Mouse (Mus musculus) neural tube, embryonic 11.5 days (tissue): ENCODE measurements at regions not wholly inside any gene's neighbourhood (a gene's known extent, or its start where the extent isn't known, plus 50 kb on each side); places are given as distances from the start of the nearest gene placed in this dataset.

Experiments
- ATAC-seq: fragments of 200-750 bp; cut with Nextera tagmentation; 2 replicates; pipeline ENCODE4 v1.8.0; 2017; ENCODE audit warnings: moderate number of reproducible peaks, mild to moderate bottlenecking, moderate TSS enrichment, moderate library complexity; ENCODE audit not compliant: insufficient read depth, low FRiP score, low TSS enrichment
- DNase-seq: peaks from one replicate; pipeline ENCODE4 v3.0.0-alpha.2; 2015; ENCODE audit warnings: low spot score
- H3K27ac ChIP-seq: fragments of 300-500 bp; sonication (generic); 2 replicates; pipeline ENCODE4 v1.5.1; 2014; ENCODE audit warnings: low read depth, mild to moderate bottlenecking, low read length
- H3K27me3 ChIP-seq: fragments of 300-500 bp; sonication (generic); 2 replicates; pipeline ENCODE4 v1.6.1; 2014; ENCODE audit warnings: mild to moderate bottlenecking, low read length, mixed read lengths; ENCODE audit not compliant: control insufficient read depth, insufficient read depth
- H3K36me3 ChIP-seq: fragments of 300-500 bp; sonication (generic); 2 replicates; pipeline ENCODE4 v1.6.1; 2014; ENCODE audit warnings: mild to moderate bottlenecking, low read length, moderate library complexity, mixed read lengths; ENCODE audit not compliant: control insufficient read depth, insufficient read depth
- H3K4me1 ChIP-seq: fragments of 300-500 bp; sonication (generic); 2 replicates; pipeline ENCODE4 v1.6.1; 2014; ENCODE audit warnings: low read length, mixed read lengths; ENCODE audit not compliant: control insufficient read depth, insufficient read depth
- H3K4me2 ChIP-seq: fragments of 300-500 bp; sonication (generic); 2 replicates; pipeline ENCODE4 v1.6.1; 2014; ENCODE audit warnings: low read depth, mild to moderate bottlenecking, moderate library complexity
- H3K4me3 ChIP-seq: fragments of 300-500 bp; sonication (generic); 2 replicates; pipeline ENCODE4 v1.5.1; 2014; ENCODE audit warnings: low read depth, low read length
- H3K9ac ChIP-seq: fragments of 300-500 bp; sonication (generic); 2 replicates; pipeline ENCODE4 v1.6.1; 2014; ENCODE audit warnings: mild to moderate bottlenecking, low read length
- H3K9me3 ChIP-seq: fragments of 300-500 bp; sonication (generic); 2 replicates; pipeline ENCODE4 v1.6.1; 2016; ENCODE audit warnings: low read length; ENCODE audit not compliant: control insufficient read depth
- WGBS: fragments of 180-500 bp; shearing (Covaris S2); extraction: QIAGEN DNeasy Blood & Tissue Kit; methylation state at CpG from one replicate; pipeline ENCODE4 v1.1.7; 2014; 5-methylcytosine and 5-hydroxymethylcytosine counted together

DNA sequence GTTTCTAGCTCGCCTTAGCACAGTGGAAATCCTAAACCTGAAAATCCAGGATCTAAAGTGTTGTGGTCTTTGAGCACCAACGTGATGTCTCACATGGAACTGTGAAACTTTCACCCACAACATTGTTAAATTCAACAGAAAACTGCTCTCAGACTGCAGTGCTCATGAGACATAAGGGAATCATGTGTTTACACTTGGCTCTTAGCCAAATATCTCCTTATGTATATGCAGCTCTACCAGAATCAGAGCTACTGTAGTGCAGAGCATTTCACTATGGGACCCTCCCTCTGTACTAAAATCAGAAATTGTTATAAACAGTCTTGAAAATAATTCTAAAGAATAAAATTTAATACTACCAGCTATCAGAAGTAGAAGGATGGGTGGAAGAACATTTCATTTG is 778.8 kb upstream of the Fam84a start:
- H3K9me3 ChIP-seq = no peaks in the 10 kb centered on the region
- H3K4me1 ChIP-seq = no peaks in the 10 kb centered on the region
- H3K4me3 ChIP-seq = no peak overlapping the region
- no peaks in the 10 kb centered on the region for H3K27me3 ChIP-seq
- DNase-seq = no peak
- 92% methylated on average over 2 of the region's 2 CpGs for WGBS
- ATAC-seq = no peak
- no peak overlapping the region for H3K9ac ChIP-seq
- no peak overlapping the region for H3K27ac ChIP-seq
- H3K4me2 ChIP-seq = no peak overlapping the region
- no peaks in the 10 kb centered on the region for H3K36me3 ChIP-seq

DNA sequence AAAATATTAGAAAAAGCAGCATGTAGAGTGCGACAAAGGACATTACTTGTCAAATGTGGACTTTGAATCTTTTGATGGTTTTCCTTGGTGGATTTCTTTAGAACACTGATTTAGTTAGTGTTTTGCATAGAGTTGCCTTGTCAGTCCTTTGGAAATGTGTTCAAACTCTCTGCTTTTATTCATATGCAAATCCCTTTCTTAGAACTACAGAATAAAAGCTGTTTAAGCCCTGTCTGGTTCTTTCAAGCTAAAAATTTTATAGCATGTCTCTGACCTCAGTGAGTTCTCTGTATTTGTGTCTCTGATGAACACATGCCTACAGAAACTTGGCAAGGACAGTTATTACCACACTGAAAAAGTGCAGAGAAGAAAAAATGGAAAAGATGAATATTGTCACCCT is 775.7 kb upstream of the Fam84a start:
- no peak overlapping the region for H3K4me3 ChIP-seq
- no peak overlapping the region for H3K27ac ChIP-seq
- no peaks in the 10 kb centered on the region for H3K4me1 ChIP-seq
- ATAC-seq = peak; percentile 56; the same call in 1 of the 2 replicates
- H3K27me3 ChIP-seq = no peaks in the 10 kb centered on the region
- no peaks in the 10 kb centered on the region for H3K9me3 ChIP-seq
- H3K4me2 ChIP-seq = no peak overlapping the region
- WGBS = 53% methylated on average over 1 of the region's 1 CpGs
- no peak for DNase-seq
- no peaks in the 10 kb centered on the region for H3K36me3 ChIP-seq
- H3K9ac ChIP-seq = no peak overlapping the region

DNA sequence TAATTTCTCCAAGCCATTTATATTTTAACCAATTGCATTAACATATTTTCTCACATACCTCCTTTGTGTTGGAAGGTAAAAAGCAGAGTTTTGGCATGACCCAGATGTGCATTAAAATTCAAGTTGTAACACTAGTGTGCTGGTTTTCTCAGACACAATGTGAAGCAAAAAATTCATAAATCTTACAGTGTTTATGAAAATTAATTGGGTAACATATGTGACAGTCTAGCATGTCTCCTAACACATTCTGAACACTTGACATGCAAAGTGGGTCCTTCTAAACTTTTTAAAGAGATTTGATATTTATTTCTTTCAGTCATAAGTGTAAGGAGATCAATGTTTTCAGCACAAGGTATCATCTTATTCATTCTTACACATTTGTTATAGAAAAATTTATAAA is 771.9 kb upstream of the Fam84a start:
- no peaks in the 10 kb centered on the region for H3K27me3 ChIP-seq

DNA sequence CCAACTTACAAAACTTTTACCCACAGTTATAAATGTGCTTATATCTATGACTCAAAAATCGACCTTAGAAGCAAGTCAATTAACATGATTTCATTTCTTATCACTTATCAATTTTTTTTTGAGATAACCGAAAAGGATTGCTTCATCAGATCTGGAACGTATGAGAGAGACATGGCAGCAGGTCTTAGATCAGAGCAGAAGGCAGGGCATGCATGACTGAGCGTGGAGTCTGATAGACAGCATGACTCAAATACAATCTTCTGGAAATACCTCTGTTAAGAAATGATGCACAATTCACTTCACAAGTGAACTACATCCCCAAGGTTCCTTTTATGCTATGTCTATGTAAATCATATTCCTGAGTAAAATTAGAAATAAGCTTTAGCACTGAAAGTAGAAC is 760.1 kb upstream of the Fam84a start:
- no peak overlapping the region for H3K27ac ChIP-seq
- no peaks in the 10 kb centered on the region for H3K36me3 ChIP-seq
- H3K4me3 ChIP-seq = no peak overlapping the region
- H3K9ac ChIP-seq = no peak overlapping the region
- DNase-seq (no peak), ATAC-seq (no peak)
- H3K27me3 ChIP-seq = no peaks in the 10 kb centered on the region
- no peaks in the 10 kb centered on the region for H3K9me3 ChIP-seq
- H3K4me1 ChIP-seq = no peaks in the 10 kb centered on the region
- WGBS = 80% methylated on average over 4 of the region's 4 CpGs
- no peak overlapping the region for H3K4me2 ChIP-seq

More for the DNA sequence above, 771.9 kb upstream of the Fam84a start:
- DNase-seq (no peak), ATAC-seq (no peak)
- Histone ChIP-seq H3K9me3 (no peaks in the 10 kb centered on the region), H3K27ac (no peak overlapping the region), H3K36me3 (no peaks in the 10 kb centered on the region), H3K4me3 (no peak overlapping the region), H3K9ac (no peak overlapping the region), H3K4me1 (no peaks in the 10 kb centered on the region), H3K4me2 (no peak overlapping the region)

DNA sequence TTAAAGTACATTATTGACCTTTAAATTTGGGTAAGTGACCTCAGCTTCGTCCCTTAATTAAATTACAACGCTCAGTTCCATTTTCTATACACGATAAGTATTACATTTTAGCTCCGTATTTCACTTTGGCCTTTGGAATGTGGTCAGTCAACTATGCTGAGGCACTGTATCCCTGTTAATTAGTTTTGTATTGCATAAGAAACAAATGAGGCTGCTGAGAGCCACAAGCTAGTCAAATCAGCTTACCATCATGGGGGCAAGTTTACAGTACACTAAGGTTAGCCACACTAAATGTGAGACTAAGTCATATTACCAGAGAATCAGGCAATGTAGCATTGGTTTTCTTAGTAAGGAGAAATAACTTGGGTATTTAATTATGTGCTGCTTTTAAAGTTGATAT is 731.3 kb upstream of the Fam84a start:
- Histone ChIP-seq H3K9ac (no peak overlapping the region), H3K4me3 (no peak overlapping the region), H3K4me2 (no peak overlapping the region), H3K27me3 (no peaks in the 10 kb centered on the region), H3K9me3 (no peaks in the 10 kb centered on the region), H3K27ac (no peak overlapping the region), H3K36me3 (no peaks in the 10 kb centered on the region), H3K4me1 (no peaks in the 10 kb centered on the region)
- 95% methylated on average over 4 of the region's 4 CpGs for WGBS
- no peak for DNase-seq
- ATAC-seq = no peak

DNA sequence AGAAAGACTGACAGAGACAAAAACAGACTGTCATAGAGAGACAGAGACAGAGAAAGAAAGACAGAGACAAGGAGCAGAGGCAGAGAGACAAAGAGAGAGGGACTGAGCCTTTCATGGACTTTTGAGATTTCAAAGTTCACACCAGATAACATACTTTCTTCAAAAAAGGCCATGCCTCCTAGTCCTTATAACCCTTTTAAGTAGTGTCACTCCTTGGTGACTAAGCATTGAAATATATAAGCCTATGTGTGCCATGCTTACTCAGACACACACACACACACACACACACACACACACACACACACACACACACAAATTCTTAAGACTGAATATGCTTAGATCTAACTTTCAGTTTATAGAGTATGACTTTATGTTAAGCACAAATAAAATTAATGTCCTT is 728.6 kb upstream of the Fam84a start:
- H3K4me3 ChIP-seq = no peak overlapping the region
- H3K27me3 ChIP-seq = no peaks in the 10 kb centered on the region
- no peak overlapping the region for H3K4me2 ChIP-seq
- H3K4me1 ChIP-seq = no peaks in the 10 kb centered on the region
- no peaks in the 10 kb centered on the region for H3K36me3 ChIP-seq
- no peak overlapping the region for H3K9ac ChIP-seq
- H3K9me3 ChIP-seq = no peaks in the 10 kb centered on the region
- no peak overlapping the region for H3K27ac ChIP-seq
- DNase-seq (no peak), ATAC-seq (no peak)

DNA sequence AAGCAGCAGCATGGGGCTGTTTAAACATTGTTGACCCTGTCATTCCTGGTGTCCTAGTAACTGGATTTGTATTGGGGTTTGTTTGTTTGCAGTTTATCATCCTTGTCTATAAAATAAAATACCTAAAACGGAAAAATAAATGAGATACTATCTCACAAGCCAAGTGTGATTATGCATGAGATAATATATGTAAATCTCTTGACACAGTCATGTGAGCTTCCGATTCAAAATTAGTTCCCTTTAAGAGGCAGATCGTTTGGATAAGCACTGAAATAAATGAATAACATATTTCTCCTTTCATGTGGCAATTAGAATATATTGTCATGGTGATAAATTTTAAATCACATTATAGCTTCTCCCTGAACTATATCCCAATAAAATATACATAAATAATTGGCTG is 723.4 kb upstream of the Fam84a start:
- WGBS = 81% methylated on average over 3 of the region's 3 CpGs
- H3K36me3 ChIP-seq = no peaks in the 10 kb centered on the region
- no peaks in the 10 kb centered on the region for H3K27me3 ChIP-seq
- no peak for ATAC-seq
- DNase-seq = no peak
- no peaks in the 10 kb centered on the region for H3K9me3 ChIP-seq
- H3K4me2 ChIP-seq = no peak overlapping the region
- no peak overlapping the region for H3K9ac ChIP-seq
- no peak overlapping the region for H3K4me3 ChIP-seq
- H3K4me1 ChIP-seq = no peaks in the 10 kb centered on the region
- no peak overlapping the region for H3K27ac ChIP-seq

DNA sequence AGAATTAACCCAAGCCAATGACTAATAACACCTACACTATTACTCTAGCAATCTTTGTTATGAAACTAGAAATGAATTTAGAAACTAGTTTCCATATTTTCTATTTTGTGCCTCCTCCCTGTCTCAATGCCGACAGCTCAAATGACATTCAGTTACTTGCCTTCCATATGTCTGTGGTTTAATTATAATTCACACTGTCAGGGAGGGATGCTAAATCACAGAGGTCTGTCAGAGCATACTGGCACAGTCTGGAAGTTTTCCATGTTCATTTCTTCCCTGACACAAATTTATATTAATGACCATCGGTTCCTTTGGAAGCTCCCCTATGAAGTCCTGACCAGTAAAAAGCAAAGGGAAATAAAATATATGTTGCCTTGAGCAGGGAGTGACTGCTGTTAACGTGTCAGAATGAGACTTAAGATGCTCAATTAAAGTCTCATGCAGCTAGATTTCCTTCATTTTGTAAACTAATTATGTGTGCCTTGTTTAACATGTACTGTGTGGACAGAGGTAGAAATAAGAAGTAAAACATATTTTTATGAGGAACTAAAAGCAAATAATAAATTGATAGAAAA is 719.6 kb upstream of the Fam84a start:
- Histone ChIP-seq H3K9ac (no peak overlapping the region), H3K4me2 (no peak overlapping the region), H3K9me3 (no peaks in the 10 kb centered on the region), H3K4me3 (no peak overlapping the region), H3K27me3 (no peaks in the 10 kb centered on the region), H3K36me3 (no peaks in the 10 kb centered on the region), H3K27ac (no peak overlapping the region), H3K4me1 (no peaks in the 10 kb centered on the region)
- ATAC-seq (no peak), DNase-seq (no peak)
- 65% methylated on average over 3 of the region's 3 CpGs for WGBS

DNA sequence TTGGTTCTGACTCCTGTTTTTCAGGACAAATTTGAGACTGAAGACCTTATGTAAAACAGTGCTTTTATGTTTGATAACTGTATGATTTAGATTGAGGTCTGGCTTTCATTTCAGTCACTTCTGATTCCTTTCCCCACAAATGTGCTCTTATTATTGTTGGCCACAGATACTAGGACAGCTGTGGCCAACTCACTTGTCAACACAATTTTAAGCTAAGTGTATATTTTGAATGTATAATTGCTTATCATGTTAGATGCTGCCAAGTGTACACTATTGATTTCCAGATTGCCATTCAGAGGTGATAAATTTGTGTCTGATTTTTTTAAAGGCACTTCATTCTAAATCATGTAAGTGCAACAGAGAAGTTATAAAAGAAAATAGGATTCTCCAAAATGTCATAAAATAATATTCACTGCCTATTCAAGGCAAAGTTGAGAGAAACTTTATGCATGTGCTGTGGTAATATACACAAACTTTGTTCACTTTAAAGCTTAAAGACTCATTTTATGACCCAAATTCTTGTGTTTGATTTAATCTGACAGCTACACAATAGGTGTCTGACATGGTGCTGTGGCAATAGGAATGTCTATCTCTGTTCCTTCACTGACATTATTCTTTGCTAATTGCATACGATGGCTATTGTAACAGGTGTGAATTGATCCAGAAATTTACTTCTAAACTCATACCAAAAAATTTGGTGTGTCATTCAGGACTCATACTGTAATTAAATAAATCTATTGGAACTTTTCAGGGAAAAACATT is 708.1 kb upstream of the Fam84a start:
- Histone ChIP-seq H3K9me3 (no peaks in the 10 kb centered on the region), H3K9ac (no peak overlapping the region), H3K4me3 (no peak overlapping the region), H3K36me3 (no peaks in the 10 kb centered on the region), H3K4me1 (no peaks in the 10 kb centered on the region), H3K4me2 (no peak overlapping the region), H3K27ac (no peak overlapping the region), H3K27me3 (no peaks in the 10 kb centered on the region)
- ATAC-seq (no peak), DNase-seq (no peak)
- WGBS = 91% methylated on average over 1 of the region's 1 CpGs
